Mouse (Mus musculus): ENCODE results near the gene Pgm5. TPM values are rescaled to one million over a fixed set of nuclear protein-coding genes. Genes with fewer than 3 reads are reported as not detected.
"Not testable (repeated sequence)": the region's sequence is repeated elsewhere in the genome, so short reads cannot be mapped to it uniquely, and the experiment has no call there.

The Pgm5 gene
- 1 to 10 TPM; 4.2 to 6.2 (median 5.7) TPM for total RNA-seq (2022)

DNA sequence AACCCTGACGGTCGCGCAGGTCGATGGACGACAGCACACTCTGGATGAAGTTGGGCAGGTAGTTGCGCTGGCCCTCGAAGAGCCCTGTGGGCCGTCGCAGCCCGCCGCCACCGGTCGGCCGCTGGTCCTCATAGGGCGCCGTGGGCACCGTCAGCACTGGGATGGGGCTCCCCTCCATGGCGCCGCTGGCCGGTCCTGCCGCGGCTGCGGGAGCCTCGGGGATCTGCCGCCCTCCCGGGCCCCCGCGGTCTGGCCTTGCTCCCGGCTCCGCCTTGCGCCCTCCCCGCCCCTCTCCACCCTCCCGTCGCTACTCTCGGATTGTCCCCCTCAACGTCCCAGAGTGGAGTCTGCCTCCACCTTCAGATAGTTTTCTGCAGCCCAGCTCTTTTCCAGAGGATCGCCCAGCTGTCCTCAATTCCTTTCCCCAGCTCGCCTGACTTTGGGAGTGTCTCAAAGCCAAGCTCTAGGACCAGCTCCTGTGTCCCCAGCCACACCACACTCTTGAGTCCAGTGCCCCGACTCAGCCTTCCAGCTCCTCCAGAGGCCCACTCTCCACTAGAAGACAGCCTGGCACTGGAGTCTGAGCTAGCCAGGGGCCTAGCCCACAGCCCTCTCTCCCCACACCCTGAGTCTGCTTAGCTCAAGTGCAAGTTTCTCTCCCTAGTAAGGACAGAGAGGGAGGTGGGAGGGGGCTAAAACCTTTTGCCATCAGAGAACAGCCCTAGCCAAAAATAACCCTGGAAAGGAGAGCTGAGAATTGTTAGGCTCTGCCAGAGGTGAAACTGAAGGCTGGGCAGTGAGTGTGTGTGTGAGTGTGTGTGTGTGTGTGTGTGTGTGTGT is at the start of gene Pgm5:
TSS of gene Pgm5 (minus strand) at position 244 of the 840 bp plus-strand sequence.
- DNase-seq (ENCODE audit: low spot score in 2 of 2), result no peak

DNA sequence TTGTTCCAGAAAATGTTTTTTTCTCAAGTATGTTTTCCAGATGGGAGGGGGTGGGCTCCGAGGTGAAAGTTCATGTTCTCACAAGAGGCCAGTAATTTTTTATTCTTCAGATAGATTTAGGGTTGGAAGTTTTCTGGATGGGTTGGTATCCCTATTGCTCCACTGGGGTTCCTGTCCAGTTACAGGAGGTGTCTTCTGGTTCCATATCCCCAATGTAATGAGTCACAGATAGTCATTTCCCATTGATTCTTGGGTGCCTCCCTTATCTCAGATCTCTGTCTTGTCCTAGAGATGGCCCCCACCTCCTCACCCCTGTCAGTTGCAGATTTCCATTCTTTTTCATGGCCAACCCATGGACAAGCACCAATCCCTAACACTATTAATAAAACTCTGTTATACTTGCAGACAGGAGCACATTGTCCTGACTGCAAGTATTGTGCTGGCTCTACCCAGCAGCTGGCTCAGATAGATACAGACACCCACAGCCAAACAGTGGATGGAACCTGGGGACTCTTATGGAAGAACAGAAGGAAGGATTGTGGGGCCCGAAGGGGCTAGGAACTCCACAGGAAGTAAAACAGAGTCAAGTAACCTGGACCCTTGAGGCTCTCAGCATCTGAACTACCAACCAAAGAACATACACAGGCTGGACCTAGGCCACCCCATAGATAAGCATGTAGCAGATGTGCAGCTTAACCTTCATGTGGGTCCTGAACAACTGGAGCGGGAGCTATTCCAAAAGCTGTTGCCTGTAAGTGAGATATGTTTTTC is 46.9 kb upstream of the Pgm5 start:
- no peak for DNase-seq (ENCODE audit: low spot score in 2 of 2)

DNA sequence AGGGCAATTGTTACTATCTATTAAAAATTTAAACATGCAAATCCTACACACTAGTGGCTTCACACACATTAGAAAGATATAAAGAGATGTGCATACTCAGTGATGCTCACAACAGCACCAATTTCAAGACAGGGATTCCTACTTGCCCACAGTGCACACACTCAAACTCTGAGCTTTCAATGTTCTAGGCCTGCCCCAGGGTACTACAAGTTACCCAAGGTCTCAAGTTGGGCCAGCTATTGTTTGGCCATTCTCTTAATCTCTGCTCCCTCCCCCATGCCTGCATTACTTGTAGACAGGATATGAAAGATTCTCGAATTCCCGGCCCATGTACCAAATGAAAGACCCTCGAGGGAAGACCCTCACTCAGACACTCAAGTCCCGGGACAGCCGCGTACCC is 46.0 kb upstream of the Pgm5 start:
- no peak for DNase-seq (ENCODE audit: low spot score in 2 of 2)

DNA sequence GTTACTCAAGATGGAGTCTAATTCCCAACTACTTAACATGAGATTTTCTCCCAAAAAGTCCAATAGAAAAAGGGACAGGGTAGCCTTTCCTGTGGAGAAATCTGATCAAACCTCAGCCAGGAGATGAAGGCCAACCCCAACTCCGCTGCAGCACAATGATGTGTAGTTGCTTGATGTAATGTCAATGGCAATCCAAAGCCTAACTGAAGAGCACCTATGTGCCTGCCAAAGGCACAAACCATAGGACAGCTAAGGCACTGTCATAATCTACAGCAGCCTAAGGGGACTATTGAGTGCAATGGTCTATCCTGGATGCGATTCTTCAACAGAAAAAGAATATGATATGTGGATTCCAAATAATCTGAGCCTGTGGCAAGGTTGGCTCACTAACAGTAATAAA is 41.2 kb upstream of the Pgm5 start:
- no peak for DNase-seq (ENCODE audit: low spot score in 2 of 2)

DNA sequence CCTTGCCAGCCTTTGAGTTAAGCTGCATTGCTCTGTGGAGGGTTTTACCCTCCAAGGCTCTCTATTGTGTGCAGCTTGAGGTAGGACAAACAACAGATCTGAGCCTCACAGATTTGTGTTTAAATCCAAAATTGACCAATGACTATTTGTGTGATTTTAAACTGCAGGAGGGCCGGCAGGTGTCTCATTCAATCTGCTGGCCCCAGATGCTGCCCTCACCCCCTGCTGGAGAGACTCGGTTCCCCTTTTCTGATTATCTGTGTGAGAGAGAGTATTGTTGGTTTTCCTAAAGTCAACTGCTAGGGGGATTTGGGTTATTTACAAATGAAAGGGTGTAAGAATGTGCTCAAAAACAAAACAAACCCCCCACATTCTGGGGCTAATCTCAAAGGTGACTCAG is 40.6 kb upstream of the Pgm5 start:
- DNase-seq (ENCODE audit: low spot score in 2 of 2), result no peak

DNA sequence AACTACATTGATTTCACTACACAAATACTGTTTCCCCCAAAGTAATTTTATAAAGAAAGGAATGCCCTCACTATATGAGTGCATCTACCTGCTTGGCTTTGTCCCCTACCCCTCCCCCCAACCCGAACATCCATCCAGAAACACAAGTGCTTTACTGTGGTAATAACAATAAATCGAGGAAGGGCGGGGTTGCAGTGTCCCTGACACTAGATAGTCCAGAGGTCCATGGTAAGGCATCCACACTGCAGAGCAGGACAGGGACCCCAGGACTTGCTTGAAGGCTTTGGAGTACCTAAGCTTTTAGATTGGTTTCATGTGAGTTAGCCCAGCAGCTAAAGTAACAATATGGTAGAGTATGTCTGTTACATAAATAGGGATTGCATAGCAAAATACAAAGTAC is 40.0 kb upstream of the Pgm5 start:
- DNase-seq (ENCODE audit: low spot score in 2 of 2), result no peak

DNA sequence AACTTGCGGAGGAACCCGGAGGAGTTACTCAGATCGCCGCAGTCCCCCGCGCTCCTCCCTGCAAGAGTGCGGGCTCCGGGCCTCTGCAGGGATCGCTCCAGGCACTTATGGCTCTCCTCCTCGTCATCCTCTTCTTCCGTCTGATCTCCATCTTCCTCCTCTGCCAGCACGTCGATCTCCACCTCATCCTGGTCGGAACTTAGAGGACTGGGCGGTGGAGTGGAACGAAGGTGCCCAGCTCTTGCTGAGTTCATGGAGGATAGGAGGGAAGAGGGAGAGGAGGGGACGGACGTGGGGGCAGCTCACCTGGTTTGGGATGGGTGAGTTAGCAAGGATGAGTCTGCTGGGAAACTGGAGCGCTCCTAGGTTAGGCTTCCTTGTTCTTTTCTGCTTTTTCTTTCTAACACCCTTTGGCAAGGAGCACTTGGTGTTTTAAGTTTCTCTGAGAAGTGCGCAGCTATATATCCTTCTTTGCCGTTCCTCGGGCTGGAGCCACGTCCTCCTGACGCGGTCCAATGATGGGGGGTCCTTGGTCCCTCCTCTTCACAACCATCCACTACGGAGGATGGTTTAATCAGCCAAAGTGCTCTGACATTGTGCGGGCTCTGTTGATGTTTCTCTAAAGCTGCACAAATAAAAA is 39.0 kb upstream of the Pgm5 start, which contains the start of gene Foxd4:
TSS of gene Foxd4 (minus strand) at position 617 of the 640 bp plus-strand sequence.
- DNase-seq (ENCODE audit: low spot score in 2 of 2), result no peak

DNA sequence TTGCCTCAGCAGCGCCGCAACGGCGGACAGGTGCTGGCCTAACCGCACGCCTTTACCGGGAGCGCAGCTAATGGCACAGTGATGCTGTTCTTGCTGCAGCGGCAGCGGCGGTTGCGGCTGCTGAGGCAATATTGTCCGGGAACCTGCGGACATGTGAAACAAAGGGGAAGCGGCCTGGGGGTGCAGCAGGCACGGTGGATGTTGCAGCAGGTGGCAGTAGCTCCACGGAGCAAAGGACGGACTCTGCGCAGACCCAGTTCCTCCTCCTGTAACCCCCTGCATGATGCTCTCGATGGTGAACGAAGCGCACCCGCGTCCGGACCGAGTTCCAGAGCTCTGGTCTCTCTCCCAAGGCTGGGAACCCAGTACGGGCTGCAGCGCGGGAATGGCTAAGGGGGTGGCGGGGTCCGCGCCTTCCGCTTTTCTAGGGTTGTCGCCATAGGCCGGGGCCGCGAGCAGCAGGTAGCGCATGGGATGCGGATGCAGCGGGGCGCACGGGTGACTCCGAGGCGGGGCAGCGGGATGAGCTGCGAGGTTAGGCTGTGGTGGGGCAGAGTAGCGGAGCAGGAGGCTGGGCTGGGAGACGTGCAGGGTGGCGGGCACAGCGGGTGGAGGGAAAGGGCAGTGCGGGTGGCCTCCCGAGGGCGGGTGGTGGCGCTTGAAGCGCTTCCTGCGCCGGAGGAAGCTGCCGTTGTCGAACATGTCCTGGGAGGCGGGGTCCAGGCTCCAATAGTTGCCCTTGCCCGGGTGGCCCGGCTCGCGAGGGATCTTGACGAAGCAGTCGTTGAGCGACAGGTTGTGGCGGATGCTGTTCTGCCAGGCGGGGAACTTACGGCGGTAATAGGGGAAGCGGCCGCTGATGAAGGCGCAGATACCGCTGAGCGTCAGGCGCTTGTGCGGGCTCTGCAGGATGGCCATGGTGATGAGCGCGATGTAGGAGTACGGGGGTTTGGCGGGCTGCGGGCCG is 38.2 kb upstream of the Pgm5 start:
- DNase-seq (ENCODE audit: low spot score in 2 of 2), result no peak

DNA sequence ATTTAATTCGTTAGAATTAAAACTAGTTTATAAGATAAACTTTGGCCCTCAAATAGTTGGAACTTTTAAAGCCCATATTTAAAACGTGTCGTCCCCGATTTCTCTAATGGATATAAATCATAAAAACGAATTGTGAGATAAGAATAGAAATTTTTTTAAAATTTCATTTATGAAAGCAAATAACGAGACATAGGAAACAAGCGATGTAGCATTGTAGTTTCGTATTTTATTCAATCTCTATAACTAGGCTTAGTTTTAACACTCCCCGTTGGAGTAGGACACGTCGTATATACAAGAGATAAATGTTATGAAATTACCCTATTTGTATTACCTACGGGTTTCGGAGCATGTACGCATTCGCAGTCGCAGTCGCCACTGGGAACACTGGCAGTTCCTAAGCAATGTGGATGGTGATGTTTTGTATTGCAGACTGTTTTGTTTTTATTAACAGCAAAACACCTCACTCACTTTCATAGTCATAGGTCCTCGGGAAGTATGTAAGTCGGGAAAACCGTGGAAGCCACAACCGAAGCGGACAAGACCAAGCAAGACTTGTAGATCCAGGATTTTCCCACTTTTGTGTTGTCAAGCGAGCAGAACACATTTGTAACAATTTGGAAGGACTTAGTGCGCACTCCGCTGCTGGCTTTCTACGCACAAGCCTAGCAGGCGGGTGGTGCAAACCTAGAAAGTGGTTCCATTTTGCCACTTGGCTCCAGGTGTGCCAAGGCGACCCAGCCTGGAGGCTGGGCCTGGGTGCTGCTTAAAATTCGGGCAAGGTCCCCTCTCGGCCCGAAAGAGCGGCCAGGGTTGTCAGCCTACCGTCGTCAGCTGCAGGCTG is 37.3 kb upstream of the Pgm5 start:
- no peak for DNase-seq (ENCODE audit: low spot score in 2 of 2)

DNA sequence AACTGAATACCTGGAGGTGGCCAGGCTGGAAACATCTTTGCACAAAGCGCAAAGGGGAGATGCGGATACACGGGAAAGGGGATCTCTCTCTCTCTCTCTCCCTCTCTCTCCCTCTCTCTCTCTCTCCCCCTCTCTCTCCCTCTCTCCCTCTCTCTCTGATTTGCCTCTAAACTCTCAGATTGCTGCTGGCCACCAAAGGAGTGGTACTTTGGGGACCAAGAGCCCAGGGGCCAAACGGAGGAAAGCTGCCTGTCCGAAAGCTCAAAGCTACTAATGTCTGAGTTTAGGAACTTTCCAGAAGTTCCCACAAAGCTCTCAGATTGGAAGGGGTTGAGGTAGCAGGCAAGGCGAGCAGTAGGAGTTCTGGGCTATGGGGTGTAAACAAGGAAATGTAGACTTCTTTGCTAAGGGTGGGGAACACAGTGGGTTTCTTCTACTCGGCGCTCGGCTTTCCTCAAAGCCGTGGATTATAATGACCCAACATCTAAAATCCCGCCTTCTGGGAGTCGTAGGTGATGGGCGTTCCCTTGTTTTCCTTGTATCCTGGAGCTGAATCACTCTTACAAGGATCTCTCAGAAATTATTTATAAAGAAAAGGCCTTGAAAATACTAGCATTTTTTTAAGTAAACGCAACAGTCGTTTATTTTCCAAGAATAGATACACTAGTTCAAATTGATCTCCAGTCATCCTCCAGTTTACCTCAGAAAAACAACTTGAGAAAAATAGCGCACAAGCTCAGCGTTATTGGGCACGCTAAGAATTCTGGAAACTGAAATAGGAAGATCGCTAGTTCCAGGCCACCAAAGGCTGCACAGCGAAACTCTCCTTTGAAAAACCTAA is 36.5 kb upstream of the Pgm5 start:
- no peak for DNase-seq (ENCODE audit: low spot score in 2 of 2)

DNA sequence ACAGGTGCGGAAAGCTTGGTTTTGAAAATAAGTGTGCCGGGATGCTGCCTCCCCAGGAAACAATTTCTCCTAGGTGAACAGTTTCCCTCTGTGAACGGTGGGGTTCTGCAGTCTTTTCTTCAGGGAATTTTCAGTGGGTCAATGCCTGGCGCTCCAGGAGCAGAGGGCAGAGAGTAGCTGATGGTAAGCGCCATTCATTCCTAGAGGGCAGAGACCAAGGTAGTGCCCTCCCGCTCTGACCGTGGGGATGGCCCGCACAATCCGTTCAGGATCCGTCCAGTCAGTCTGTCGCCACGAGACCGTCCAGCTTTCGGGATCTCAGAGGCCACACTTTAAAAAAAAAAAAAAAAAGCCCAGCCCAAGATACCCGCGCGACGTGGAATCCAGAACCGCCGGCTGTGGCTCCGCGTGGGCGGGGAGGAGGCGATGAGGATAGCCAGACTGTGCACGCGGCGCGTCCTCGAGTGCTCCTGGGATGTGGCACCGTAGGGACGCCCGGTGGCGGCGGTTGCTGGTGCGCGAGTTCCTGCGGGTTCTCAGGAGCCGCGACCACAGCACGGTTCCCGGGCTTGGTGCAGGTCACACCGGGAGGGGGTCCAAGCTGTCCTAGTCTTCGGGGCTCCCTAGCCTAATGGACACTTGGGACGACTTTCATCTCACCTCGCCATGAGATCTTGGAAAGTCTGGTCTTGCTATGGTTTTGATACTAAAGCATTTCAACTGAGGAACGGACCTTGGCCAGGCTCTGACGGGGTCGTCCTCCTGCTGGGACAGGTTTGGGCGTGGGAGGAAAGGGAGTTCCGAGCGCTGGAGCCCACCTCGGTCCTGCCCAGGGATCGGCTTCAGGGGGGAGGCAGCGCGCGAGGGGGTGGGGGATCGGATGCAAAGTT is 35.6 kb upstream of the Pgm5 start:
- no peak for DNase-seq (ENCODE audit: low spot score in 2 of 2)

DNA sequence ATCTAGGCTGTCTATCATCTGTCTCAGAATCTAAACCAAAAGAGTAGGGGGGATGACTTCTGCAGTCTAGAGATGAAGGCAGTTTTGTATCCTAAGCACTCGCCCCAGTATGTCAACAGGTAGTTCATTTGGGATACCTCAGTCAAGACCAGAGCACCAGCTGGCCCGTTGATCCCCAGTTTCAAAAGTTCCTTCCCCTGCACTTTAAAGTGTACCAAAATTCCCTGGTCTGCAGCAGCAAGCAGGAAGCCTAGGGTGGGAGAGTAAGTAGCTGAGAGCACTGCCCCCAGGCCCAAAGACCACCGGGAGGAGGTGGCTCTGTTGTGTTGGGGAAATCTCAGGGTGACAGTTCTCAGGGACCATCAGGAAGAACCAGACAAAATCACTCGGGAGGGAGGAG is 34.9 kb upstream of the Pgm5 start:
- no peak for DNase-seq (ENCODE audit: low spot score in 2 of 2)

DNA sequence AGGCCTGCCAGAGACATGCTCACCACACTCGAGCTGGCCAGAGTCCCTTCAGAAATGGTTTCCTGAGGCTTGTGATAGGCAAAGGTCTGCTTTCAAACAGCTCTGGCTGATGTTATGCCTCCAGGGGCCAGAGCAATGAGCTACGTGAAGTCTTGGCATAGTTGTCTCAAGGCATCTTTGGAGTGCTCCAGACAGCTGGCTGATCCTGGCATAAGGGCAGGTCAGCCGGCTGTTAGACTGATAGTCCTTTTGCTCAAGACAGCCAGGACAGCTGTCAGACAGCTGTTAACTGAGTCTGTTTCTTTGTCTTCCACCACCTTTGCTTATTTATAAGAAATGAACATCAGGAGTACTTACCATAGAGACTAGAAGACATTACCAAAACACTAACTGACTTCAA is 25.2 kb upstream of the Pgm5 start:
- DNase-seq (ENCODE audit: low spot score in 2 of 2), result no peak

DNA sequence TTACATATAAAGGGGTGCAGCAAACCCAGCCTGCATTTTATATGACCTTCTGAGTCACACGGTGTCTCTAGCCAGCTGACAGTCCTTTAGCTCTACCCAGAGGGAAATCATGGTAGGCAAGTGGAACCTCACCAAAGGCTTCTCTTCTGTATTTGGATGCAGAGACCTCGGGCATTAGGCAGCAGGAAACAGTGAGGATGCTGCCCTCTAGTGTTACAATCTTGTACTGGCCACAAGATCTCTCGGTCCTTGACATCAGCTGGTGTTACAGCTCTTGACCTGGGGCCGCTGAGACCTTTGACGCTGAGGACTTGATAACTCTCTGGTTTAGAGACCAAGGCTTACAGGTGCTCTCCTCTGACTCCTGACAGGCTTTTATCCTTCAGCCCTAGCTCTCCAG is 23.8 kb upstream of the Pgm5 start:
- peak in 1 of 2 experiments; percentile 70 for DNase-seq (ENCODE audit: low spot score in 2 of 2)

DNA sequence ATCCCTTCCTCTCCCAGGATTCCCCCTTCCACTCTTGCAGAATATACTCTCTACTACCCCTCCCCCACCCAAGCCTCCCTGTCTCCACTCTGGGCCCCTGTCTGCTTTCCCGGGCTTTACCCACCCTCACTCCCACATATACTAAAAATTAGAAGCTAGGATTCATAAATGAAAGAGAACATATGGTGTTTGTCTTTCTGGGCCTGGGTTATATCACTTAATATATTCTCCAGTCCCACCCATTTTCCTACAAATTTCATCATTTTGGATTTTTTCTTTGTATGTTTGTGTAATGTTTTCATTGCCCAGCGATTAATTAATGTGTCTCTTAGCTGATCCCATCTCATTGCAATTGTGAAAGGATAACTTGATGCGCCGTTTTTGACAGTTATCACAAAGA is 19.6 kb upstream of the Pgm5 start:
- no peak for DNase-seq (ENCODE audit: low spot score in 2 of 2)

DNA sequence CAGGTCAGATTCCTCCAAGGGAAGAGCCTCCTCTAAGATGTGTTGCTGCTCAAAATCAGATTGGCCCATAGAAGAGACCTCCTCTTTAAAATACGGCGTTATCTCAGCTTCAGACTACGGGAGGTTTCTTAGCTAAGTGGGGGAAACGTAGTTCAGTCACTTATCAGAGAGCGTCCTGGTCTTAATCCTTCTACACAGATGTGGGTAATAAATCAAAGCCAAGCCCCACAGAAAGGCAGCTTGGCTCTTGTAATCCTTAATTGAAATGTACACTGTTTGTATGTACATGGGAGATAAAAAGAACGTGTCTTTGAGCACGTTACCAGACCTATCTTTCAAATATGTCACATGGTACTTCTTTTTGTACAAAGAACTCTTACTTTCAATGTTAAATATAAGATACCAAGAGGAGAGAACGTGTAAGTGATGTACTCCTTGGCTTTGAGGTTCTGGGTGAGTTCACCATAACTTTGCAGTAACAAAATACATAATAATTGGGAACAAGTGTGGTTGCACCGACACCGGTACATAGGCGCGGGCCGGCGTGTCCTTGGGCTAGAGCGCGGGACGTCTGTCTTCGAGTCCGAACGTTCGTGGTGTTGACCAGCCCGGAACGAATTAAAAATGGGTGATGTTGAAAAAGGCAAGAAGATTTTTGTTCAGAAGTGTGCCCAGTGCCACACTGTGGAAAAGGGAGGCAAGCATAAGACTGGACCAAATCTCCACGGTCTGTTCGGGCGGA is 13.6 kb upstream of the Pgm5 start, which contains the start of gene Gm10053:
TSS of gene Gm10053 (plus strand) at position 558 of the 742 bp plus-strand sequence.
- not testable (repeated sequence) for DNase-seq (ENCODE audit: low spot score in 2 of 2)

DNA sequence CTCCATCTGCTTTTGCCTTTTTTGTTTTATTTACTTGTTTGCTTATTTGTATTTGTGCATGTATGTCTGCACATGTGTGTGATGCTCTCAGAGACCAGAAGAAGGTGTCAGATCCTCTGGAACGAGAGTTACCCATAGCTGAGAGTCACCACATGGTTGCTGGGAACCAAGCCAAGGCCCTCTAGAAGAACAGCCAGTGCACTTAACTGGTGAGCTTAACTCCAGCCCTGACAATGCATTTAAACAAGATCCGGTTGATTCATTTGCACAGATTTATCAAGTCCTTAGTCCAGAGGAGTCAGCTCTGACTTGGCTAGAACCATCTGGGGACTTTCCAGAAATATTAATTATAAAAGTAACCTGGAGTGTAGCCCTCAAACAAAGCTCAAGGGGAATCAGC is 12.2 kb upstream of the Pgm5 start:
- DNase-seq (ENCODE audit: low spot score in 2 of 2), result no peak
